Mouse (Mus musculus) limb, embryonic 14.5 days (tissue): ENCODE data around the gene Gpr15. TPM values are rescaled to one million over a fixed set of nuclear protein-coding genes. Genes with fewer than 3 reads are reported as not detected.
A peak's percentile ranks its signal among the peaks of the same experiment; 100 is the strongest.

Source experiments
- ATAC-seq: fragments of 200-750 bp; cut with Nextera tagmentation; 2 replicates; pipeline ENCODE4 v1.8.0; 2017; ENCODE audit warnings: low read depth, moderate number of reproducible peaks, moderate TSS enrichment; ENCODE audit not compliant: low FRiP score
- DNase-seq: peaks from one replicate; pipeline ENCODE4 v3.0.0-alpha.2; 2015; ENCODE audit warnings: low spot score
- H3K27ac ChIP-seq: fragments of 300-500 bp; sonication (generic); replicated peaks from 2 replicates; pipeline ENCODE4 v1.5.1; 2014; ENCODE audit warnings: low read depth, mild to moderate bottlenecking, low read length, moderate library complexity, mixed read lengths
- H3K27me3 ChIP-seq: fragments of 300-500 bp; sonication (generic); 2 replicates; pipeline ENCODE4 v1.6.1; 2014; ENCODE audit warnings: low read length, mixed read lengths; ENCODE audit not compliant: control insufficient read depth, insufficient read depth
- H3K36me3 ChIP-seq: fragments of 300-500 bp; sonication (generic); 2 replicates; pipeline ENCODE4 v1.6.1; 2014; ENCODE audit warnings: mild to moderate bottlenecking, low read length, moderate library complexity, mixed read lengths; ENCODE audit not compliant: control insufficient read depth, insufficient read depth
- H3K4me1 ChIP-seq: fragments of 300-500 bp; sonication (generic); 2 replicates; pipeline ENCODE4 v1.6.1; 2014; ENCODE audit warnings: antibody characterized with exemption, low read length, mixed read lengths; ENCODE audit not compliant: control insufficient read depth, insufficient read depth
- H3K4me2 ChIP-seq: fragments of 300-500 bp; sonication (generic); replicated peaks from 2 replicates; pipeline ENCODE4 v1.6.1; 2014; ENCODE audit warnings: low read depth, mild to moderate bottlenecking, low read length, moderate library complexity; ENCODE audit not compliant: severe bottlenecking
- H3K4me3 ChIP-seq: fragments of 300-500 bp; sonication (generic); replicated peaks from 2 replicates; pipeline ENCODE4 v1.5.1; 2014; ENCODE audit warnings: low read length
- H3K9ac ChIP-seq: fragments of 300-500 bp; sonication (generic); 2 replicates; pipeline ENCODE4 v1.6.1; 2014; ENCODE audit warnings: mild to moderate bottlenecking, low read depth, low read length, moderate library complexity; ENCODE audit not compliant: severe bottlenecking
- H3K9me3 ChIP-seq: fragments of 300-500 bp; sonication (generic); 2 replicates; pipeline ENCODE4 v1.6.1; 2016; ENCODE audit warnings: low read length; ENCODE audit not compliant: control insufficient read depth
- POLR2A ChIP-seq: fragments of 200-500 bp; IDR thresholded peaks from 2 replicates; pipeline ENCODE4 v1.8.0; 2012; ENCODE audit warnings: inconsistent platforms, mild to moderate bottlenecking, moderate library complexity, borderline replicate concordance; ENCODE audit not compliant: insufficient read depth, insufficient read length; ENCODE audit errors: extremely low read depth
- WGBS: fragments of 180-500 bp; shearing (Covaris S2); extraction: QIAGEN DNeasy Blood & Tissue Kit; methylation state at CpG from one replicate; pipeline ENCODE4 v1.1.7; 2014; 5-methylcytosine and 5-hydroxymethylcytosine counted together
- polyA plus RNA-seq, 2 experiments: library from polyadenylated mRNA; depleted of rRNA in 1 of 2; stranded (reverse) in 1 of 2; unstranded in 1 of 2; fragments of >200 nt; fragmentation: Nextera tagmentation in 1 of 2; extraction: Ambion mirVana in 1 of 2; gene quantifications; 2 replicates each; pipeline versions ENCODE4 v1.2.1 to v1.2.3; 2012 to 2014

The Gpr15 gene
- polyA plus RNA-seq, 2 experiments = 0.05 to 0.15 TPM

DNA sequence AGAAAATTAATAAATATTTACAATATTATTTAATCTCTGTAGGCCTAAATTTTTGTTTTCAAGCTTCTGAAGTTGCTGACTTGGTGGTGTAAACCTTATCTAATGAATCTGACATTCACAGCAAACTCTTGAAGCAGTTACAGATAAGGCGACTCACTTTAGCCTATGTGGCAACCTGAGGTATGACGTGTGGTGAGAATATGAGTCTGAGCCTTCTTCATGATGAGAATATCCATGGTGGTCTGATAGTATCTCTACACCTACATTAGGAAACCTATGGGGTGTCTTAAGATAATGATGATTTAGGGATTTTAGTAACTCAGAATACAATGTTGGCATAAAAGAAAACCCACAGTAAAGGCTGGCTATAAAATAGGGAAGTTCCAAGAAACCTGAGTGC lies 3.4 kb upstream of the Gpr15 start:
- Histone ChIP-seq H3K4me3 (no peak overlapping the region), H3K4me2 (no peak overlapping the region), H3K9ac (no peak overlapping the region), H3K27ac (no peak overlapping the region), H3K36me3 (no peaks in the 10 kb centered on the region), H3K4me1 (no peaks in the 10 kb centered on the region), H3K9me3 (no peaks in the 10 kb centered on the region), H3K27me3 (no peaks in the 10 kb centered on the region)
- no peak for ATAC-seq
- no peak for DNase-seq
- WGBS = 88% methylated on average over 2 of the region's 2 CpGs
- TF ChIP-seq POLR2A = no peak

DNA sequence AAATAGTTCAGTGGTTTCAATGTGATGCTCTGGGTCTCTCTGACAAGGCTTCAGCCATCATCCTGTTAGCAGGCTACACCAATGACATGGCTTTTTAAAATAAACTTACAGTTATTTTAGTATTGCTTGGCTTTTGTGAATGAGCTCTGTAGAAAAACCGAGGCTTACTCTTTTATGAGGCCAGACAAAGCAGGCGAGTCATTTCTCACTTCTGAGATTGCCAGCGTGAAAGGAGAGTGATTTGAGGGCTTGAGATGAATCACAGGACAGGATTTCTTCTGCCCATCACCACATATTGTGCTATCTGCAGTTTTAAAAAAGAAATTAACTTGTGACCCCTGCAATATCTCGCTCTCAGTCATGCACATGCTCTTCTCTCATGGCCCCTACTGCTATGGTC lies 3.9 kb downstream of the Gpr15 start:
- Histone ChIP-seq H3K27ac (no peak overlapping the region), H3K4me1 (no peaks in the 10 kb centered on the region), H3K9ac (no peak overlapping the region), H3K4me3 (no peak overlapping the region), H3K4me2 (no peak overlapping the region), H3K27me3 (no peaks in the 10 kb centered on the region), H3K36me3 (no peaks in the 10 kb centered on the region), H3K9me3 (no peaks in the 10 kb centered on the region)
- no peak for ATAC-seq
- no peak for TF ChIP-seq POLR2A
- DNase-seq = no peak
- 66% methylated on average over 4 of the region's 4 CpGs for WGBS

DNA sequence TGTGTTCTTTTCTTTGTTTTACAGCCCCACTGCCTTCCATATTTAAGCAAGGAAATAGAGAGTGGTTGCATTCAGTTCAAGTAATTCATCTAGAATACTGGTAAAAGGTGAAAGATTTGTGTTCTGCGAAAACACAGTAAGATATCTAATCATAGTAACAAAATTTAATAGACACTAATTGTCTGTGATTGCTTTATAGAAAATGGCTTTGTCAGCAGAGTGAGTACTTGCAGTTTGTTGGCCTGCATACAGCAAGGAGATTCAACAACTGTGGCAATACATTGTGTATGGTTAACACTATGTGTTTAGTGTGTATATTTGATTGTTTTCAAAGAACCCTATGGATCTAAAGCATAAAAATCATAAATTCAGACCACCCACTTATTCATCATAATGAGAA lies 5.7 kb downstream of the Gpr15 start:
- Histone ChIP-seq H3K27me3 (no peaks in the 10 kb centered on the region), H3K36me3 (no peaks in the 10 kb centered on the region), H3K27ac (no peak overlapping the region), H3K9me3 (no peaks in the 10 kb centered on the region), H3K4me2 (no peak overlapping the region), H3K4me3 (no peak overlapping the region), H3K9ac (no peak overlapping the region), H3K4me1 (no peaks in the 10 kb centered on the region)
- DNase-seq (no peak), ATAC-seq (no peak)
- WGBS = 84% methylated on average over 1 of the region's 1 CpGs
- no peak for TF ChIP-seq POLR2A

DNA sequence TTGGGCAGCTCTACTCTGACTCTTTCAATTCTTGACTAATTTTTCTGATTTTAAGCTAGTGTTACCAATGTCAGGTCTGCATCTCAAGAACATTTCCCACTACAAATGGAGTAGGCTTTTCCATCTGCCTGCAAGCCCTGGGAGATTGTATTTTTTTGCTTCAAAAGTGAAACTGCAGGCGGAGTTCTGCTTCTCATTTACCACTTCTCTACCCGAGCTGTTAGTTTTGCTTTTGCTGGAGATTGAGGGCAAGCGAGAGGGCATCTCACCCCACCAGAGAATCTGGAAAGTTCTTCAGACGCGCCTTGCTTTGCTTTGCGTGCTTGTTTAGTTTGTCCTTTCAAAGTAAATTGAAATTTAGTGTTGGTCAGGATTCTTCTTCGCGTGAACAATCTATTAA lies 6.6 kb downstream of the Gpr15 start:
- Histone ChIP-seq H3K27ac (no peak overlapping the region), H3K36me3 (no peaks in the 10 kb centered on the region), H3K27me3 (no peaks in the 10 kb centered on the region), H3K9me3 (no peaks in the 10 kb centered on the region), H3K4me3 (no peak overlapping the region), H3K9ac (no peak overlapping the region), H3K4me2 (0 out of 2 replicates have a peak overlapping the region, but pooled peaks have one; percentile 17), H3K4me1 (no peaks in the 10 kb centered on the region)
- DNase-seq = no peak
- ATAC-seq = no peak
- no peak for TF ChIP-seq POLR2A
- WGBS = 62% methylated on average over 8 of the region's 8 CpGs

DNA sequence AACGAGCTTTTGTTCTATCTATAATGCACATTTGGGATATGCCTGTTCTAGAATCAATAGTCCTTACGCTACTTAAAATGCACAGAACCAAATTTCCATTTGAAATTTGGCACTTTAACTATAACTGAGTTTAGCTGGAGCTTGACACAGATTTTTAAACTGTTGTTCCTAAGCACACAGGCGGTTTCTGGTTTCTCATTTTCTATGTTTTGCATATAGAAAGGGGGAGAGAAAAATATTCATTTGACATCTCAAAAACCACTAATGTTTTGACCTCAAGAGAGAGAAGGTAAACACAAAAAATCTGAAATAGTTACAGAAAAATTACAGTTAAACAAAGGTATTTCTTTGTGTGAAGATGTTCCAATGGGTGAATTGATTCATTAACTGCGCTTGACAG lies 9.3 kb downstream of the Gpr15 start:
- no peaks in the 10 kb centered on the region for H3K27me3 ChIP-seq
- 72% methylated on average over 4 of the region's 4 CpGs for WGBS
- H3K27ac ChIP-seq = no peak overlapping the region
- no peak overlapping the region for H3K4me3 ChIP-seq
- no peak overlapping the region for H3K9ac ChIP-seq
- no peaks in the 10 kb centered on the region for H3K9me3 ChIP-seq
- H3K4me2 ChIP-seq = no peak overlapping the region
- ATAC-seq = no peak
- DNase-seq = no peak
- TF ChIP-seq POLR2A = no peak
- H3K4me1 ChIP-seq = no peaks in the 10 kb centered on the region
- no peaks in the 10 kb centered on the region for H3K36me3 ChIP-seq
